Mouse (Mus musculus): ENCODE results near the gene Gar1. TPM values are rescaled to one million over a fixed set of nuclear protein-coding genes. Genes with fewer than 3 reads are reported as not detected.

Gene Gar1
- polyA plus RNA-seq, 1 experiment from 2014 or later = 103 TPM

DNA sequence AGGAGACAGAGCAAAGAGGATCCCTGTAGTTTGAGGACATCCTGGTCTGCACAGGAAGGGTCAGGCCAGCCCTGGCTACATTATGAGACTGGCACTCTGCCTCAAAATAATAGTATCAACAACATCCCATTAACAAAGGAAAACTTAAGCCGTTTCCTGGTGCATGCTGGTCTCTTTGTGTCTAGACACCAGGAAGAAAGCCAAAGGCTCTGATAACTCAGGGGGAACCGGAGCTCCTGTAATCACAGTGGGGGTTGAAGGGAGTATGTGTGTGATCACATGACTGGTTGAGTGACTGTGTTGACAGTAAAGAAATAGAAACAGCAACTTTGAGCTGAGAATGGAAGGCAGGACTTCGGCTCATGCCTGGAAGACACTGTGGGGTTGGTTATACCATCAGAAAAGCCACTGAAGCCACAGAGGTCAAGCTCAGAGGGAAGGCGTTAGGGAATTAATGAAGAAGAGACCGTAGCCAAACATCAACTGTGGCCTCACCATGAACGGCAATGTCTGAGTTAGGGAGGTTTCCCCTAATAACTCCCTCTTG is 4.3 kb upstream of the Gar1 start, which contains the start of gene Cfi:
Gene Cfi, plus strand, starts transcription at position 497 of the 547 bp plus-strand sequence.
- Histone ChIP-seq H3K9me3 (replicated peaks) (no peaks in the 10 kb centered on the region), H3K4me3 (peak within 1 kb of the TSS; percentile 20; the same call in 1 of the 2 replicates), H3K27me3 (ENCODE audit: low read depth, poor library complexity, severe bottlenecking) (no peaks in the 10 kb centered on the region), H3K27ac (replicated peaks) (peak within 1 kb of the TSS; percentile 28; the same call in 1 of the 2 replicates), H3K4me1 (peaks cover 18% of the 10 kb centered on the region), H3K36me3 (no peaks in the 10 kb centered on the region)
- 72% methylated on average over 6 of the region's 6 CpGs for WGBS
- DNase-seq (ENCODE audit: low spot score) = no peak

DNA sequence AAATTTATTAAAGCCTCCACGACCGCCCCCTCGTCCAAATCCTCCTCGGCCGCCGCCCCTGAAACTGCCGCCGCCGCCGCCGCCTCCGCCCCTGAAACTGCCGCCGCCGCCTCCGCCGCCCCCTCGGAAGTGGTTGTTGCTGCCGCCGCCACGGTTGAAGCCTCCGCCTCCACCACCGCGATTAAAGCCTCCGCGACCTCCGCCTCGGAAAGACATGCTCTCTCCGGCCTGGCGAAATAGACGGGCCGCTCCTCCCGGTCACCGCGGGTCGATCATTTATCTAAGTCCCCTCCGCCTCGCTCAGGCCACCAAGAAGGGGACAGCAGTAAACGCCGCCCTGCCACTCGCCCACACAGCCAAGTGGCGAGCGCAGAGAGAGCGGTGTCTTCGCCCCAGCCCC is 570 bp downstream of the Gar1 start:
- Histone ChIP-seq H3K36me3 (peaks cover 38% of the 10 kb centered on the region), H3K9me3 (replicated peaks) (no peaks in the 10 kb centered on the region), H3K4me3 (peak overlapping the region; percentile 93), H3K27me3 (ENCODE audit: low read depth, poor library complexity, severe bottlenecking) (no peaks in the 10 kb centered on the region), H3K4me1 (peaks cover 22% of the 10 kb centered on the region), H3K27ac (replicated peaks) (peak overlapping the region; percentile 95)
- DNase-seq (ENCODE audit: low spot score) = no peak
- WGBS = under 1% methylated on average over 45 of the region's 45 CpGs

DNA sequence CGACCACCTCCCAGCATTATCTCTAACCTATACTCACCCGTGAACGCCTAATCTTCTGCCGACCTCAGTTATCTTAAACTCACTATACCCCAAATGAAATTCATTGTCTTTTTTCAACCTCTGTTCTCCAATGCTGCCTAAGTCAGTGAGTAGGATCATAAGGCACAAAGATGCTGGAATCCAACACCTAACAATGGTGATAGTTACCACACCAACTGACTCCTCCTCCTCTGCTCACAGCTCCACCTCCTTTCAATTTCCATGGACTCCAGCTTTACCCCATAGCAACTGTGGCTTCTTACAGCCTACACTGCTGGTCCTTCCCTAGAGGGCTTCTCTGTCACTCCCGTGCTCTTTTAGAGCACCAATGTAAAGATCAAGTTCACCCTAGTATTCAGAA is 3.5 kb downstream of the Gar1 start:
- Histone ChIP-seq H3K4me3 (no peak overlapping the region), H3K4me1 (peaks cover 19% of the 10 kb centered on the region), H3K9me3 (replicated peaks) (no peaks in the 10 kb centered on the region), H3K36me3 (peaks cover 68% of the 10 kb centered on the region), H3K27ac (replicated peaks) (no peak overlapping the region), H3K27me3 (ENCODE audit: low read depth, poor library complexity, severe bottlenecking) (no peaks in the 10 kb centered on the region)
- WGBS = 96% methylated on average over 5 of the region's 5 CpGs
- no peak for DNase-seq (ENCODE audit: low spot score)

DNA sequence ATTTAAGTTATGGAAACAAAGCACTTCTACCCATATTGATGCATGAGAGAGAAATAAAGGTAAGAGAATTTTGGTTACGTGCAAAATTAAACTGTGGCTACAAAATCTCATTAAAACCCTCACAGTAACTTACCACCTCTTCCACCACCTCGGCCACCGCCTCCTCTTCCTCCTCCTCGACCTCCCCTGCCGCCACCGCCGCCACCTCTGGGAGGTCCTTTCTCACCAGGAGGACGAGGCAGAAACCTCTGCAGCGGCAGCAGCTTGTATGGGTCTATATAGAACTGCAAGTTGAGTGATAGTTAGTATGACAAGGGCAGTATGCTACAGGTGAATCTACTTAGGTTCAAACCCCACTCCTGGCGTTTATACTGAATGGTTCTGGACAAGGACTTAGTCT is 4.5 kb downstream of the Gar1 start:
- H3K27me3 ChIP-seq (ENCODE audit: low read depth, poor library complexity, severe bottlenecking) = no peaks in the 10 kb centered on the region
- no peaks in the 10 kb centered on the region for H3K9me3 ChIP-seq (replicated peaks)
- no peak for DNase-seq (ENCODE audit: low spot score)
- H3K4me3 ChIP-seq = no peak overlapping the region
- WGBS = 90% methylated on average over 10 of the region's 10 CpGs
- H3K4me1 ChIP-seq = peaks cover 17% of the 10 kb centered on the region
- peaks cover 75% of the 10 kb centered on the region for H3K36me3 ChIP-seq
- no peak overlapping the region for H3K27ac ChIP-seq (replicated peaks)

DNA sequence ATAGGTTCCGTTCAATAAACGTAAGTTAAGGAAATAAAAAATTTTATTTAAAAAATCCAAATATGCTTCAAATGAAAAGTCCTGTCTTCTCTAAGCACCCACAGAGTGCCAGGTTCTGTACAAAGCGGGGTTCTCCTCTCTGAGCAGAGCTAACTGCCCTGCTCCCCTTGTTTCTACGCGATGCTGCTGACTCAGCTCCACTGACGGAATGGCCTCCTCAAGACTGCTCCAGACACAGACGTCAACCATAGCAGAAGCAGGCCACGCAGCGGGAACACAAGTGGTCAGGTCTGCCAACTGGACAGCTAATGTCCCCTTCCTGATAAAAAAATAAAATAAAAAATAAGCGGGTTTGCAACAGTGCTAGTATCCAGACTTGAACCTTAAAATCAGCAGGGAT is 6.3 kb downstream of the Gar1 start:
- Histone ChIP-seq H3K4me1 (peaks cover 10% of the 10 kb centered on the region), H3K36me3 (peaks cover 75% of the 10 kb centered on the region), H3K9me3 (replicated peaks) (no peaks in the 10 kb centered on the region), H3K27ac (replicated peaks) (no peak overlapping the region), H3K4me3 (no peak overlapping the region), H3K27me3 (ENCODE audit: low read depth, poor library complexity, severe bottlenecking) (no peaks in the 10 kb centered on the region)
- DNase-seq (ENCODE audit: low spot score) = no peak
- WGBS = 94% methylated on average over 10 of the region's 10 CpGs

DNA sequence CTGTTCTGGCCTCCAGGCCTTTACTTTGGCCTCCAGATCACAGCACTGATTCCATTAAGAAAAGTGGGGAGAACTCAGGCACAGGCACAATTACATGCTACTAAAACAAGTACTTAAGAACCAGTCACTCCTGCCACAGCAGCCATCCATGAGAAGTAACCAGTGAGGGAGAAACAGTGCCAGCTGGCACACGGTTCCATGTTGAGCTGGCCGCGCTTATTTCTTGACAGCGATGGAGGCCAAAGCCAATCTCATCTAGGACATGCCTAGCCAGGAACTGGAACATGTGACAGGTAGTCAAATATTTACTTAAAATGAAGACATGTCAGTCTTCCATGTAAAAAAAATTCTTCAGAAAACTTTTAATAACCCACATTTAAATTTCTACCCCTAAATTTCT is 7.0 kb downstream of the Gar1 start:
- Histone ChIP-seq H3K27me3 (ENCODE audit: low read depth, poor library complexity, severe bottlenecking) (no peaks in the 10 kb centered on the region), H3K36me3 (peaks cover 72% of the 10 kb centered on the region), H3K4me3 (no peak overlapping the region), H3K4me1 (peaks cover 3% of the 10 kb centered on the region; the same call in 1 of the 2 replicates), H3K27ac (replicated peaks) (no peak overlapping the region), H3K9me3 (replicated peaks) (no peaks in the 10 kb centered on the region)
- 97% methylated on average over 4 of the region's 4 CpGs for WGBS
- DNase-seq (ENCODE audit: low spot score) = no peak

DNA sequence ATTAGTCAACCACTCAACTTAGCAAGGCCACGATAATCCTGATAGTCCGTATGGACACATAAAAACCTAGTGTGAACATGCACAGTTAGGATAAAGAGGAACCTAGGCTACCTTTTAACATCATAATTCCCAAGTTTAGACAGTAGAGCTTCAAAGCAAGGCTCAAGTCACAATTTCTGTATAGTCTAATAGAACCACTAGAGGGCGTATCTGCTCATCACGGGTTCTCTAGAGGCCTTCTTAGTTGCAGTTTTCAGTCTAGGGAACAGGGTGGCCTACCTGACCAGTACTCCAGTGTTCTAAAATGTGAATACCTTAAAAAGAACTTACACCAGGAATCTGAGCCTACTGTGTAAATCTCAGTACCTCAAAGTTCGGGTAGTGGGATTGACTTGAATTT is 7.9 kb downstream of the Gar1 start:
- Histone ChIP-seq H3K9me3 (replicated peaks) (no peaks in the 10 kb centered on the region), H3K4me1 (no peaks in the 10 kb centered on the region), H3K36me3 (peaks cover 64% of the 10 kb centered on the region), H3K27me3 (ENCODE audit: low read depth, poor library complexity, severe bottlenecking) (no peaks in the 10 kb centered on the region), H3K4me3 (no peak overlapping the region), H3K27ac (replicated peaks) (no peak overlapping the region)
- DNase-seq (ENCODE audit: low spot score) = no peak
- WGBS = 57% methylated on average over 5 of the region's 5 CpGs

DNA sequence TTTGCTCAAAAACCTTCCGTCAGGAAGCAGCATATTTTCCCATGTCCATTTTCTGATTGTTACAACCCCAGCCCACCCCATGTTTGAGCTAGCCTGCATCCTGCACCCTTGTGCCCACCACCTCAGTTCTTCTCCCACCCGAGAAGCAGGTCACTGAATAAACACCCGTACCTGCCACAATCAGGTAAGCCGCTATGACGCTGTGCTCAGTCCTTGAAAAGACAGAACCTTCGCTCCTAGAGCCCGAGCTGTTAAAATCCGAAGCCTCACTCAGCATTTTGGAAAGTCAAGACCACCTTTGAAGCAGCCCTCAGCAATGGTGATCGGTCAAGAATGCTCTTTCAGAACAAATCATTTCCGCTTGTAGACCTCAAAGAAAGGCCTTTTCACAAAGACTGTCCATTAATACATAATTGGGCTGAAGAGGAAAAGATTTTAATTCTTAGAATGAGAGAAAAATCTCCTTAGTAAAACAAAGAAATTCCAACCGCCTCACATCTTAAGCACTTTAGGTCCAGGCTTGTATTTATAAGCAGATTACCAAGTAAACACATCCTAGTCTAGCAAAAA is 8.9 kb downstream of the Gar1 start, which contains the start of gene Rrh:
Gene Rrh, minus strand, starts transcription at position 382 of the 570 bp plus-strand sequence.
- H3K27ac ChIP-seq (replicated peaks) = no peak within 1 kb of the TSS
- H3K9me3 ChIP-seq (replicated peaks) = no peaks in the 10 kb centered on the region
- WGBS = 76% methylated on average over 11 of the region's 11 CpGs
- no peaks in the 10 kb centered on the region for H3K27me3 ChIP-seq (ENCODE audit: low read depth, poor library complexity, severe bottlenecking)
- H3K4me1 ChIP-seq = no peaks in the 10 kb centered on the region
- H3K36me3 ChIP-seq = peaks cover 54% of the 10 kb centered on the region
- no peak for DNase-seq (ENCODE audit: low spot score)
- H3K4me3 ChIP-seq = no peak within 1 kb of the TSS

DNA sequence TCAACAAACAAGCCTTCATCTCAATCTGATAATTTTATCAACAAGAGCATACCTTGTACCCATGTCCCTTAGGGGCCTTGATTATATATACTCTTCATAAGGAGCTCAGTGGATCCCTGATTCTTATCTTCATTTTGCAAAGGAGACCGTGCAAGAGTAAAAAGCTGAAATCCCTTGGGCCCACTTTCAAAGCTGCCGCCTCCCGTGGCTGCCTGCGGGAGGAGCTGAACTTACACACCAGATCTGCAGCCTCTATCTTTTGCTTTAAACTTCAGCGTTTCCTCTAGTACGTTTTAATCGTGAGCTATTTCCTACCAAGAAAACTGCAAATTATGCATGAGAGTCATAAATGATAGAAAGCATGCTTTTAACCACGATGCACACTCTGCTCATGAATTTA is 9.5 kb downstream of the Gar1 start:
- Histone ChIP-seq H3K27ac (replicated peaks) (no peak overlapping the region), H3K9me3 (replicated peaks) (no peaks in the 10 kb centered on the region), H3K27me3 (ENCODE audit: low read depth, poor library complexity, severe bottlenecking) (no peaks in the 10 kb centered on the region), H3K4me1 (no peaks in the 10 kb centered on the region), H3K36me3 (peaks cover 48% of the 10 kb centered on the region), H3K4me3 (no peak overlapping the region)
- WGBS = 86% methylated on average over 8 of the region's 8 CpGs
- DNase-seq (ENCODE audit: low spot score) = no peak

DNA sequence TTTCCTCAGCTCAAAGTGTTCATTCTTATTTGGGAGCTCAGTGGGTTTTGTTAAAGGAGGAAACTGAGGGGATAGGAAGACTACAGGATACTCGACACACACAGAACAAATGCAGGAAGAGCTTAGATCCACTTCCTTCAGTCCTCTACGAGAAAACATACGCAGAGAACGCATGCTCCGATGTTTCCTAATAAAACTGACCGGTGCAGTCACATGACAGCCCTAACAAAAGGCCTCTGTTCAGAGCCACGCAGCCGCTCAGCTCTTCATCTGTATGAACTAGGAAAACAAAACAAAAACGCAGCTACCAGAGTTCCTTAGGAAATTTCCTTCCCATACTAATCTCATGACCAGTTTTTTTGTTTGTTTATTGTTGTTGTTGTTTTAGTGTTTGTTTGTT is 10.3 kb downstream of the Gar1 start:
- no peak for DNase-seq (ENCODE audit: low spot score)
- Histone ChIP-seq H3K4me3 (no peak overlapping the region), H3K9me3 (replicated peaks) (no peaks in the 10 kb centered on the region), H3K36me3 (peaks cover 39% of the 10 kb centered on the region), H3K4me1 (no peaks in the 10 kb centered on the region), H3K27ac (replicated peaks) (no peak overlapping the region), H3K27me3 (ENCODE audit: low read depth, poor library complexity, severe bottlenecking) (no peaks in the 10 kb centered on the region)
- 83% methylated on average over 9 of the region's 9 CpGs for WGBS

DNA sequence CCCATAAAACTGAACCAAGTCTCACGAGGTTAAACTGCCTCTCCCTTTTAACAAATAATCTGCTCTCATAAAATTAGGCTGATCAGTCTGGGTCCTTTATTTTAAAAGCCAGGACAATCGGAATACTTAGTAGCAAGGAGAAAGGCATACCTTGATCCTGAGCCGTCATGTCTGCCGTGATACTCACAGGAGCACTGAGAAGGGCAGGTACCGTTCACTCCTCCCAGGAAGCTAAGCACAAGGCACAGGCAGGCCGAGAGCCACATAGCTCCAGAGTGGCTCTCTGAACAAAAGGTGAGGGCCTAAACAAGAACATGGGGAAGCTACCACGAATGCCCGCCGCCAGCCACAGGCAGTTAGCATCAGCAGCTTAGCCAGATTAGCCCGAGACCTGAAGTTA is 27.4 kb downstream of the Gar1 start, which contains the start of gene Lrit3:
Gene Lrit3, minus strand, starts transcription at position 266 of the 400 bp plus-strand sequence.
- WGBS = 83% methylated on average over 10 of the region's 10 CpGs
- Histone ChIP-seq H3K4me3 (no peak within 1 kb of the TSS), H3K9me3 (replicated peaks) (no peaks in the 10 kb centered on the region), H3K27me3 (ENCODE audit: low read depth, poor library complexity, severe bottlenecking) (no peaks in the 10 kb centered on the region), H3K27ac (replicated peaks) (no peak within 1 kb of the TSS), H3K4me1 (no peaks in the 10 kb centered on the region), H3K36me3 (no peaks in the 10 kb centered on the region)
- no peak for DNase-seq (ENCODE audit: low spot score)

DNA sequence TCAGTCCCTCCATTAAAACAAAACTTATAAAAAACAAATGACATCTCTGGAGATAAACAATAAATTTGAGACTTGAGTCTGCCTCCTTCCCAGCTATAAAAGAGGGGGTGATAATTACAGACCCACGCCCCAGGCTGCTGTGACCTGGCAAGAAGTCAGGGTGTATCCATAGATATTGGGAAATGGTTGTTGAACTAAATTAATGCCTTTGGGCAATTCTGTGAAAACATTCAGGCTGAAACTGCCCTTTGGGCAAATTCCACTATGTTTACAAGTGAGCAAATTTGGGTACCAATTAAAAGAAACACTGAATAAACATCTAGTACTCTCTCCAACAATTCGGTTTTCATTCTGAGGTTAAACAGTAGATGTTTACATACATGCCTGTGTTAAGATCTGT is 32.2 kb downstream of the Gar1 start:
- Histone ChIP-seq H3K27ac (replicated peaks) (no peak overlapping the region), H3K4me3 (no peak overlapping the region), H3K4me1 (no peaks in the 10 kb centered on the region), H3K9me3 (replicated peaks) (no peaks in the 10 kb centered on the region), H3K36me3 (no peaks in the 10 kb centered on the region), H3K27me3 (ENCODE audit: low read depth, poor library complexity, severe bottlenecking) (no peaks in the 10 kb centered on the region)
- 82% methylated on average over 2 of the region's 2 CpGs for WGBS
- DNase-seq (ENCODE audit: low spot score) = no peak

DNA sequence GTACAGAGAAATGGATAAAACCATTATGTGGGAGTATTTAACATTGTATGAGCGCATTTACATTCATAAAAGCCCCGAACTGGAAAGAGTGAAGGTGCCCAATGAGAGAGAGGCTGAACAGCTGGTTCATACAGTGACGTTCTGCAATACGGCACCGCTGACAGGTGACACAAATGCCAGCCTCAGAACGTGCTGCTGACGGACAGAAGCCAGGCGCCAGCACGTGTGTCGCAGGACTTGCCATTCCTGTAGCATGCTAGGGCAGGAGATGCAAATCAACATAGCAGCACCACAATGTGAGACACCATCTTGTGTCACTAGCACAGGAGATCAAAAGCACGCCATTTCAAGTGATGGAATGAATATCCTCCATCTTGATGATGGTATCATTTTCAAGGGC is 32.6 kb downstream of the Gar1 start:
- Histone ChIP-seq H3K4me3 (no peak overlapping the region), H3K4me1 (no peaks in the 10 kb centered on the region), H3K27ac (replicated peaks) (no peak overlapping the region), H3K36me3 (no peaks in the 10 kb centered on the region), H3K9me3 (replicated peaks) (no peaks in the 10 kb centered on the region), H3K27me3 (ENCODE audit: low read depth, poor library complexity, severe bottlenecking) (no peaks in the 10 kb centered on the region)
- WGBS = 89% methylated on average over 11 of the region's 11 CpGs
- DNase-seq (ENCODE audit: low spot score) = no peak
